Comparison of ENCODE assay signal across 8 mouse cellular contexts in genomic region chr6:72233950-72234349, GRCm38 (mm10). TPM values are rescaled to one million over a fixed set of nuclear protein-coding genes. Genes with fewer than 3 reads are reported as not detected.
DNase-seq lines count a peak whose midpoint lies in the region; ATAC-seq lines count a peak whose summit lies in the region.
"Had no signal": no experiment of that assay in that cellular context is flagged by ENCODE, and none has a peak within 500 bp of the region (broad histone marks: within the 10 kb centered on the region; RNA-seq: fewer than 3 reads in every experiment).

No protein-coding gene starts in this region.

- H3K27ac ChIP-seq in lung, embryonic 16.5 days (ENCODE audit: low read length), result peak overlapping the region; percentile 95
- H3K27ac ChIP-seq in forebrain, embryonic 13.5 days, result no peak overlapping the region
- peak overlapping the region; percentile 80; the same call in 1 of the 2 replicates for H3K27ac ChIP-seq in limb, embryonic 15.5 days
- 0 out of 2 replicates have a peak overlapping the region, but pooled peaks have one; percentile 14 for H3K27ac ChIP-seq in stomach, embryonic 15.5 days

- peaks cover 57% of the 10 kb centered on the region for H3K4me1 ChIP-seq in lung, embryonic 16.5 days (replicated peaks; ENCODE audit: control insufficient read depth, insufficient read depth, low read length)
- H3K4me1 ChIP-seq in forebrain, embryonic 13.5 days, result peaks cover 53% of the 10 kb centered on the region
- peaks cover 91% of the 10 kb centered on the region for H3K4me1 ChIP-seq in limb, embryonic 15.5 days
- 0 out of 2 replicates have a peak, but pooled peaks cover 10% of the 10 kb centered on the region for H3K4me1 ChIP-seq in stomach, embryonic 15.5 days

- WGBS in lung, embryonic 16.5 days, result 2% methylated on average over 13 of the region's 13 CpGs
- 3% methylated on average over 10 of the region's 13 CpGs for WGBS in forebrain, embryonic 13.5 days
- WGBS in limb, embryonic 15.5 days, result 2% methylated on average over 13 of the region's 13 CpGs
- 3% methylated on average over 12 of the region's 13 CpGs for WGBS in stomach, embryonic 15.5 days

- no peak for DNase-seq in lung, adult 18-20 months
- DNase-seq in spleen, postnatal 14 days (ENCODE audit: low spot score in 2 of 2), result no peak
- DNase-seq in Muller cell, postnatal 12 days (ENCODE audit: inconsistent ontology term), result no peak
- DNase-seq: kidney, adult 9 months had no signal

- no peaks in the 10 kb centered on the region for H3K36me3 ChIP-seq in lung, embryonic 16.5 days (ENCODE audit: control insufficient read depth, insufficient read depth, low read length)
- no peaks in the 10 kb centered on the region for H3K36me3 ChIP-seq in forebrain, embryonic 13.5 days (ENCODE audit: poor library complexity, severe bottlenecking)
- no peaks in the 10 kb centered on the region for H3K36me3 ChIP-seq in limb, embryonic 15.5 days
- no peaks in the 10 kb centered on the region for H3K36me3 ChIP-seq in stomach, embryonic 15.5 days

- peak overlapping the region; percentile 87 for H3K4me3 ChIP-seq in lung, embryonic 16.5 days (ENCODE audit: low read length)
- H3K4me3 ChIP-seq in forebrain, embryonic 13.5 days, result peak overlapping the region; percentile 60
- H3K4me3 ChIP-seq in limb, embryonic 15.5 days, result peak overlapping the region; percentile 70
- H3K4me3 ChIP-seq in stomach, embryonic 15.5 days (replicated peaks), result peak overlapping the region; percentile 49

- no peaks in the 10 kb centered on the region; the same call in 1 of the 2 replicates for H3K27me3 ChIP-seq in lung, embryonic 16.5 days (ENCODE audit: control insufficient read depth, insufficient read depth, low read depth, low read length)
- peaks cover 54% of the 10 kb centered on the region for H3K27me3 ChIP-seq in forebrain, embryonic 13.5 days
- H3K27me3 ChIP-seq in limb, embryonic 15.5 days, result peaks cover 14% of the 10 kb centered on the region
- peaks cover 18% of the 10 kb centered on the region; the same call in 1 of the 2 replicates for H3K27me3 ChIP-seq in stomach, embryonic 15.5 days (replicated peaks)

- no peak for ATAC-seq in lung, embryonic 16.5 days (ENCODE audit: low read depth)
- ATAC-seq in forebrain, embryonic 13.5 days, result no peak
- no peak for ATAC-seq in limb, embryonic 15.5 days (ENCODE audit: insufficient number of reproducible peaks, low FRiP score, low TSS enrichment, low read depth)
- no peak for ATAC-seq in stomach, embryonic 15.5 days (ENCODE audit: insufficient read depth, low FRiP score, low read depth)

- peak overlapping the region; percentile 71 for H3K4me2 ChIP-seq in lung, embryonic 16.5 days (ENCODE audit: low read depth, low read length)
- peak overlapping the region; percentile 100 for H3K4me2 ChIP-seq in forebrain, embryonic 13.5 days
- H3K4me2 ChIP-seq in limb, embryonic 15.5 days, result peak overlapping the region; percentile 97
- H3K4me2 ChIP-seq in stomach, embryonic 15.5 days, result peak overlapping the region; percentile 93

- no peaks in the 10 kb centered on the region for H3K9me3 ChIP-seq in lung, embryonic 16.5 days (ENCODE audit: control insufficient read depth, low read length)
- no peaks in the 10 kb centered on the region for H3K9me3 ChIP-seq in forebrain, embryonic 13.5 days (replicated peaks)
- no peaks in the 10 kb centered on the region for H3K9me3 ChIP-seq in limb, embryonic 15.5 days
- H3K9me3 ChIP-seq in stomach, embryonic 15.5 days, result no peaks in the 10 kb centered on the region

- peak overlapping the region; percentile 75 for H3K9ac ChIP-seq in lung, embryonic 16.5 days (ENCODE audit: low read length)
- H3K9ac ChIP-seq in forebrain, embryonic 13.5 days, result peak overlapping the region; percentile 66
- peak overlapping the region; percentile 58 for H3K9ac ChIP-seq in limb, embryonic 15.5 days
- peak overlapping the region; percentile 45; the same call in 1 of the 2 replicates for H3K9ac ChIP-seq in stomach, embryonic 15.5 days

RNA-seq across cellular contexts. Expression of gene Atoh8, which starts 1.4 kb away (rescaled TPM):
- 32.2 and 35.3 TPM in 2 replicates for polyA plus RNA-seq in lung, embryonic 16.5 days (2015; fragmentation: Nextera tagmentation; extraction: Ambion mirVana)
- polyA plus RNA-seq in forebrain, embryonic 13.5 days (2015; fragmentation: Nextera tagmentation; extraction: Ambion mirVana), result 2.9 and 4.5 TPM in 2 replicates
- 17.0 and 20.2 TPM in 2 replicates for polyA plus RNA-seq in limb, embryonic 15.5 days (2015; fragmentation: Nextera tagmentation; extraction: Ambion mirVana)
- polyA plus RNA-seq in stomach, embryonic 15.5 days (2015; fragmentation: Nextera tagmentation; extraction: Ambion mirVana), result 9.8 and 11.2 TPM in 2 replicates
